Mouse (Mus musculus): ENCODE data around the gene Marveld3. TPM values are rescaled to one million over a fixed set of nuclear protein-coding genes. Genes with fewer than 3 reads are reported as not detected.

Gene Marveld3
- polyA plus RNA-seq, 1 experiment from 2014 or later: 0.27 TPM

DNA sequence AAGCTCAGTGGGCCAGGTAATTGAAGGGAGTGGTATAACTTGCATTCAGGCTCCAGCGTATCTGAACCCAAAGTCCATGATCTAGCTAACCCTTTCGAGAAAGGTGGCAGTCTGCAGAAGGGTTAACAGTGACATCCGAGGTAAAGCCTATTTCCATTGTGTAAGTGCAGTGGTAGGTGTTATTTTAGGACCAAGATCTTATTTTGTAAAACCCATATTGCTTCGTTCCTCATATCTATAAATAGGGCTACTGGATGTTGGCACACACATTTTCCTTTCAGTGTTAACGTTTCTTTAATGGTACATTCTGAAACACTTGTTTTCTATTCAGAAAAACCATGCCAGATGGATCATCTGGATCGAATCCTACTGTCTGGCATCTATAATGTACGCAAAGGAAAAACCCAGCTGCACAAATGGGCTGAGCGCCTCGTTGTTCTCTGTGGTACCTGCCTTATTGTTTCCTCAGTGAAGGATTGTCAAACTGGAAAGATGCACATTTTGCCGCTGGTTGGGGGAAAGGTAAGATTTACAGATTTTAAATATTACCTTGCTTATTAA is 58.0 kb downstream of the Marveld3 start:
- no peaks in the 10 kb centered on the region for H3K27me3 ChIP-seq (ENCODE audit: control insufficient read depth, insufficient read depth, low read length)
- H3K4me3 ChIP-seq (ENCODE audit: low read depth, low read length): no peak overlapping the region
- H3K9me3 ChIP-seq (ENCODE audit: control insufficient read depth, low read length): no peaks in the 10 kb centered on the region
- WGBS: 88% methylated on average over 10 of the region's 10 CpGs
- no peak overlapping the region for H3K27ac ChIP-seq (replicated peaks; ENCODE audit: low read depth, low read length)
- H3K4me1 ChIP-seq (ENCODE audit: control insufficient read depth, insufficient read depth, low read length): no peaks in the 10 kb centered on the region
- no peak for ATAC-seq (ENCODE audit: insufficient number of reproducible peaks, low FRiP score, low TSS enrichment, low read depth)
- H3K9ac ChIP-seq (ENCODE audit: low read length): no peak overlapping the region
- no peak for DNase-seq (ENCODE audit: low spot score)
- H3K4me2 ChIP-seq (ENCODE audit: low read depth, severe bottlenecking): no peak overlapping the region
- H3K36me3 ChIP-seq (ENCODE audit: control insufficient read depth, insufficient read depth, low read length): no peaks in the 10 kb centered on the region

DNA sequence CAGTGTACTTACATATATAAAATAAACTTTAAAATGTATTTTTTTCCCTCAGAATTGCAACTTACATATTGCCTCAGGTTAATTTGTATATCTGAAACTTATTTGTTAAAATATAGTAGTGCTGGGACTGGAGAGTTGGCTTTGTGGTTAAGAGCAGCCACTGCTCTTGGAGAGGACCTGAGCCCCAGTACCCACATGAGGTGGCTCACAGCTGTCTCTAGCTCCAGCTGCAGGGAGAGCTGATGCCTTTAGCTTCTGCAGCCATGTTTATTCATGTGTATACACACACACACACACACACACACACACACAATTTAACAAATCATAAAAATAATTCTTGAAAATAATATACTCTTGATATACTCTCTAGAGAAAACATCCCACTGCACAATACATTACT is 59.6 kb downstream of the Marveld3 start:
- no peak for ATAC-seq (ENCODE audit: insufficient number of reproducible peaks, low FRiP score, low TSS enrichment, low read depth)
- H3K4me2 ChIP-seq (ENCODE audit: low read depth, severe bottlenecking): no peak overlapping the region
- H3K27ac ChIP-seq (replicated peaks; ENCODE audit: low read depth, low read length): no peak overlapping the region
- no peaks in the 10 kb centered on the region for H3K27me3 ChIP-seq (ENCODE audit: control insufficient read depth, insufficient read depth, low read length)
- H3K4me3 ChIP-seq (ENCODE audit: low read depth, low read length): no peak overlapping the region
- H3K36me3 ChIP-seq (ENCODE audit: control insufficient read depth, insufficient read depth, low read length): no peaks in the 10 kb centered on the region
- H3K9ac ChIP-seq (ENCODE audit: low read length): no peak overlapping the region
- no peaks in the 10 kb centered on the region for H3K9me3 ChIP-seq (ENCODE audit: control insufficient read depth, low read length)
- H3K4me1 ChIP-seq (ENCODE audit: control insufficient read depth, insufficient read depth, low read length): no peaks in the 10 kb centered on the region
- DNase-seq (ENCODE audit: low spot score): no peak

Other genes starting within 250 kb of the Marveld3 start
- 6.4 and 7.8 TPM in 2 replicates for gene Atxn1l, start 224.5 kb downstream of the Marveld3 start, polyA plus RNA-seq (2014; fragmentation: Nextera tagmentation; extraction: Ambion mirVana)
- gene Ap1g1, start 183.6 kb downstream of the Marveld3 start, polyA plus RNA-seq (2014; fragmentation: Nextera tagmentation; extraction: Ambion mirVana): 34.9 and 47.2 TPM in 2 replicates
- 3.6 and 4.6 TPM in 2 replicates for gene Phlpp2, start 93.7 kb downstream of the Marveld3 start, polyA plus RNA-seq (2014; fragmentation: Nextera tagmentation; extraction: Ambion mirVana)
- gene Tat, start 28.2 kb upstream of the Marveld3 start, polyA plus RNA-seq (2014; fragmentation: Nextera tagmentation; extraction: Ambion mirVana): not detected in 2 replicates
- not detected in 2 replicates for gene Chst4, start 77.5 kb upstream of the Marveld3 start, polyA plus RNA-seq (2014; fragmentation: Nextera tagmentation; extraction: Ambion mirVana)
- 7.9 and 10.3 TPM in 2 replicates for gene Zfp612, start 117.5 kb upstream of the Marveld3 start, polyA plus RNA-seq (2014; fragmentation: Nextera tagmentation; extraction: Ambion mirVana)
- gene Gm21964, start 139.0 kb upstream of the Marveld3 start, polyA plus RNA-seq (2014; fragmentation: Nextera tagmentation; extraction: Ambion mirVana): not detected in 2 replicates
- gene Gm17720, start 140.6 kb upstream of the Marveld3 start, polyA plus RNA-seq (2014; fragmentation: Nextera tagmentation; extraction: Ambion mirVana): not detected in 2 replicates
- gene Calb2, start 206.0 kb upstream of the Marveld3 start, polyA plus RNA-seq (2014; fragmentation: Nextera tagmentation; extraction: Ambion mirVana): 30.2 and 40.6 TPM in 2 replicates